Mouse (Mus musculus): ENCODE measurements around the gene Cpa1. TPM values are rescaled to one million over a fixed set of nuclear protein-coding genes. Genes with fewer than 3 reads are reported as not detected.

Cpa1 gene
- polyA plus RNA-seq, 1 experiment, result not detected

GRCm38 (mm10) chr6:30605111-30605510 is 33.9 kb upstream of the Cpa1 start:
- no peak overlapping the region for H3K4me3 ChIP-seq (ENCODE audit: insufficient read depth, low read depth, low read length)
- no peaks in the 10 kb centered on the region for H3K4me1 ChIP-seq (ENCODE audit: control insufficient read depth, insufficient read depth, low read length)
- no peak for TF ChIP-seq CTCF (IDR thresholded peaks at IDR 0.05; ENCODE audit: insufficient read depth, low read depth, low read length)
- TF ChIP-seq POLR2A (IDR thresholded peaks at IDR 0.05; ENCODE audit: insufficient read depth, low read depth, low read length), result no peak
- 90% methylated on average over 4 of the region's 4 CpGs for WGBS
- H3K27ac ChIP-seq (ENCODE audit: insufficient read depth, low read depth, low read length), result no peak overlapping the region

- WGBS, result 90% methylated on average over 5 of the region's 5 CpGs
- no peak overlapping the region for H3K4me3 ChIP-seq (ENCODE audit: insufficient read depth, low read depth, low read length)
Observed at GRCm38 (mm10) chr6:30605672-30606071, 33.3 kb upstream of the Cpa1 start.

GRCm38 (mm10) chr6:30610710-30611109 is 28.3 kb upstream of the Cpa1 start, which contains the start of gene Cpa5:
Cpa5 (plus strand) TSS chr6:30611010.
- H3K4me3 ChIP-seq (ENCODE audit: insufficient read depth, low read depth, low read length), result no peak within 1 kb of the TSS
- no peak for TF ChIP-seq POLR2A (IDR thresholded peaks at IDR 0.05; ENCODE audit: insufficient read depth, low read depth, low read length)
- TF ChIP-seq CTCF (IDR thresholded peaks at IDR 0.05; ENCODE audit: insufficient read depth, low read depth, low read length), result no peak
- H3K4me1 ChIP-seq (ENCODE audit: control insufficient read depth, insufficient read depth, low read length), result peaks cover 2% of the 10 kb centered on the region
- H3K27ac ChIP-seq (ENCODE audit: insufficient read depth, low read depth, low read length), result no peak within 1 kb of the TSS
- WGBS, result 94% methylated on average over 7 of the region's 7 CpGs

More at GRCm38 (mm10) chr6:30605672-30606071, 33.3 kb upstream of the Cpa1 start:
- Histone ChIP-seq H3K4me1 (ENCODE audit: control insufficient read depth, insufficient read depth, low read length) (no peaks in the 10 kb centered on the region), H3K27ac (ENCODE audit: insufficient read depth, low read depth, low read length) (no peak overlapping the region)
- TF ChIP-seq POLR2A (IDR thresholded peaks at IDR 0.05; ENCODE audit: insufficient read depth, low read depth, low read length) (no peak), CTCF (IDR thresholded peaks at IDR 0.05; ENCODE audit: insufficient read depth, low read depth, low read length) (no peak)

GRCm38 (mm10) chr6:30611212-30611611 is 27.8 kb upstream of the Cpa1 start:
- Histone ChIP-seq H3K4me1 (ENCODE audit: control insufficient read depth, insufficient read depth, low read length) (peaks cover 2% of the 10 kb centered on the region), H3K4me3 (ENCODE audit: insufficient read depth, low read depth, low read length) (no peak overlapping the region), H3K27ac (ENCODE audit: insufficient read depth, low read depth, low read length) (no peak overlapping the region)
- 79% methylated on average over 5 of the region's 5 CpGs for WGBS
- no peak for TF ChIP-seq CTCF (IDR thresholded peaks at IDR 0.05; ENCODE audit: insufficient read depth, low read depth, low read length)

GRCm38 (mm10) chr6:30614251-30614650 is 24.8 kb upstream of the Cpa1 start:
- no peak overlapping the region for H3K4me3 ChIP-seq (ENCODE audit: insufficient read depth, low read depth, low read length)
- TF ChIP-seq CTCF (IDR thresholded peaks at IDR 0.05; ENCODE audit: insufficient read depth, low read depth, low read length), result no peak
- no peak for TF ChIP-seq POLR2A (IDR thresholded peaks at IDR 0.05; ENCODE audit: insufficient read depth, low read depth, low read length)
- WGBS, result 62% methylated on average over 6 of the region's 6 CpGs
- H3K4me1 ChIP-seq (ENCODE audit: control insufficient read depth, insufficient read depth, low read length), result peaks cover 22% of the 10 kb centered on the region
- no peak overlapping the region for H3K27ac ChIP-seq (ENCODE audit: insufficient read depth, low read depth, low read length)

- TF ChIP-seq POLR2A (IDR thresholded peaks at IDR 0.05; ENCODE audit: insufficient read depth, low read depth, low read length), result no peak
- TF ChIP-seq CTCF (IDR thresholded peaks at IDR 0.05; ENCODE audit: insufficient read depth, low read depth, low read length), result no peak
- H3K27ac ChIP-seq (ENCODE audit: insufficient read depth, low read depth, low read length), result no peak overlapping the region
- 62% methylated on average over 4 of the region's 4 CpGs for WGBS
- no peak overlapping the region for H3K4me3 ChIP-seq (ENCODE audit: insufficient read depth, low read depth, low read length)
- peaks cover 22% of the 10 kb centered on the region for H3K4me1 ChIP-seq (ENCODE audit: control insufficient read depth, insufficient read depth, low read length)
Observed at GRCm38 (mm10) chr6:30615741-30616140, 23.3 kb upstream of the Cpa1 start.

GRCm38 (mm10) chr6:30616491-30616941 is 22.5 kb upstream of the Cpa1 start:
- H3K4me3 ChIP-seq (ENCODE audit: insufficient read depth, low read depth, low read length), result no peak overlapping the region
- no peak overlapping the region for H3K27ac ChIP-seq (ENCODE audit: insufficient read depth, low read depth, low read length)
- TF ChIP-seq CTCF (IDR thresholded peaks at IDR 0.05; ENCODE audit: insufficient read depth, low read depth, low read length) (no peak), POLR2A (IDR thresholded peaks at IDR 0.05; ENCODE audit: insufficient read depth, low read depth, low read length) (no peak)
- 32% methylated on average over 8 of the region's 8 CpGs for WGBS
- H3K4me1 ChIP-seq (ENCODE audit: control insufficient read depth, insufficient read depth, low read length), result peaks cover 22% of the 10 kb centered on the region

- Histone ChIP-seq H3K4me3 (ENCODE audit: insufficient read depth, low read depth, low read length) (peak overlapping the region; percentile 4; the same call in 1 of the 2 replicates), H3K4me1 (ENCODE audit: control insufficient read depth, insufficient read depth, low read length) (peaks cover 22% of the 10 kb centered on the region), H3K27ac (ENCODE audit: insufficient read depth, low read depth, low read length) (peak overlapping the region; percentile 73; the same call in 1 of the 2 replicates)
- 17% methylated on average over 13 of the region's 13 CpGs for WGBS
- TF ChIP-seq CTCF (IDR thresholded peaks at IDR 0.05; ENCODE audit: insufficient read depth, low read depth, low read length), result no peak
- no peak for TF ChIP-seq POLR2A (IDR thresholded peaks at IDR 0.05; ENCODE audit: insufficient read depth, low read depth, low read length)
Observed at GRCm38 (mm10) chr6:30617020-30617958, 21.7 kb upstream of the Cpa1 start.

- no peak for TF ChIP-seq POLR2A (IDR thresholded peaks at IDR 0.05; ENCODE audit: insufficient read depth, low read depth, low read length)
- no peak for TF ChIP-seq CTCF (IDR thresholded peaks at IDR 0.05; ENCODE audit: insufficient read depth, low read depth, low read length)
- peaks cover 22% of the 10 kb centered on the region for H3K4me1 ChIP-seq (ENCODE audit: control insufficient read depth, insufficient read depth, low read length)
- 12% methylated on average over 18 of the region's 18 CpGs for WGBS
- peak overlapping the region; percentile 4 for H3K4me3 ChIP-seq (ENCODE audit: insufficient read depth, low read depth, low read length)
- H3K27ac ChIP-seq (ENCODE audit: insufficient read depth, low read depth, low read length), result peak overlapping the region; percentile 36; the same call in 1 of the 2 replicates
Observed at GRCm38 (mm10) chr6:30617959-30618590, 20.9 kb upstream of the Cpa1 start.

All from olfactory bulb, adult 2 months (tissue).